Mouse (Mus musculus) kidney, postnatal 0 days (tissue): ENCODE results near the gene Phf21b. TPM values are rescaled to one million over a fixed set of nuclear protein-coding genes. Genes with fewer than 3 reads are reported as not detected.

Experiments
- ATAC-seq: fragments of 200-750 bp; cut with Nextera tagmentation; replicated peaks from 2 replicates; pipeline ENCODE4 v1.8.0; 2017; ENCODE audit warnings: low read depth, moderate number of reproducible peaks, moderate TSS enrichment, moderate library complexity; ENCODE audit not compliant: low FRiP score
- DNase-seq: peaks from one replicate; pipeline ENCODE4 v3.0.0-alpha.2; 2016; ENCODE audit warnings: low spot score
- H3K27ac ChIP-seq: fragments of 300-500 bp; sonication (generic); 2 replicates; pipeline ENCODE4 v1.5.1; 2014; ENCODE audit warnings: mild to moderate bottlenecking
- H3K27me3 ChIP-seq: fragments of 300-500 bp; sonication (generic); 2 replicates; pipeline ENCODE4 v1.6.1; 2014; ENCODE audit warnings: low read length, mixed read lengths; ENCODE audit not compliant: insufficient read depth
- H3K36me3 ChIP-seq: fragments of 300-500 bp; sonication (generic); 2 replicates; pipeline ENCODE4 v1.6.1; 2014; ENCODE audit warnings: low read length, mixed read lengths; ENCODE audit not compliant: insufficient read depth
- H3K4me1 ChIP-seq: fragments of 300-500 bp; sonication (generic); replicated peaks from 2 replicates; pipeline ENCODE4 v1.6.1; 2014; ENCODE audit warnings: antibody characterized with exemption, low read length, mixed read lengths; ENCODE audit not compliant: insufficient read depth
- H3K4me2 ChIP-seq: fragments of 300-500 bp; sonication (generic); 2 replicates; pipeline ENCODE4 v1.6.1; 2014; ENCODE audit warnings: mild to moderate bottlenecking, low read length, moderate library complexity, mixed read lengths
- H3K4me3 ChIP-seq: fragments of 300-500 bp; sonication (generic); replicated peaks from 2 replicates; pipeline ENCODE4 v1.5.1; 2014; ENCODE audit warnings: low read depth, low read length
- H3K9ac ChIP-seq: fragments of 300-500 bp; sonication (generic); 2 replicates; pipeline ENCODE4 v1.6.1; 2014; ENCODE audit warnings: low read depth, low read length
- H3K9me3 ChIP-seq: fragments of 300-500 bp; sonication (generic); replicated peaks from 2 replicates; pipeline ENCODE4 v1.6.1; 2016; ENCODE audit warnings: low read length, inconsistent platforms, mixed read lengths
- CTCF ChIP-seq: IDR thresholded peaks from 2 replicates; pipeline ENCODE4 v1.5.1; 2016; ENCODE audit warnings: antibody characterized with exemption, low read depth, mild to moderate bottlenecking, moderate library complexity
- WGBS: fragments of 180-500 bp; shearing (Covaris S2); extraction: QIAGEN DNeasy Blood & Tissue Kit; methylation state at CpG from one replicate; pipeline ENCODE4 v1.1.7; 2014; 5-methylcytosine and 5-hydroxymethylcytosine counted together
- polyA plus RNA-seq: library from polyadenylated mRNA; unstranded; fragments of >200 nt; fragmentation: Nextera tagmentation; extraction: Ambion mirVana; gene quantifications from 2 replicates; pipeline ENCODE4 v1.2.1, GENCODE M21; 2015

Phf21b gene
- polyA plus RNA-seq, 1 experiment from 2014 or later, result 0.24 TPM

DNA sequence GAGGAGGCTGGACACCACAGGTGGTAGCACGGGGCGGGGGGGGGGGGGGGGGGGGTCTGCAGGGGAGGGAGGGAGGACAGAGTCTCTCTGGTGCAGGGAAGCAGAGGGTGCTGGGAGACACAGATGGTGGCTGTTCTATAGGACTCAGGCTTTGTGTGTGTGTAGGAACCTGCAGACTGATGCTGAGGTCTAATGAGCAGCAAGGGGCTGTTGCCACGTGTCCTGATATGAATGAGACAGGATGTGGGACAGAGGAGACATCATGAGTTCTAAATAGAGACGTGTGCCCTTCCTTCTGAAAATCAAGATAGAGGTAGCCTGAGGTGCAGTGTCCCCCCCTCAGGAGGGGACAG is 118.9 kb downstream of the Phf21b start:
- no peaks in the 10 kb centered on the region for H3K27me3 ChIP-seq
- H3K36me3 ChIP-seq, result no peaks in the 10 kb centered on the region
- 53% methylated on average over 3 of the region's 4 CpGs for WGBS
- no peak overlapping the region for H3K4me2 ChIP-seq
- no peak overlapping the region for H3K9ac ChIP-seq
- DNase-seq, result no peak
- ATAC-seq, result no peak
- H3K9me3 ChIP-seq, result no peaks in the 10 kb centered on the region
- peaks cover 5% of the 10 kb centered on the region; the same call in 1 of the 2 replicates for H3K4me1 ChIP-seq
- no peak for TF ChIP-seq CTCF
- H3K4me3 ChIP-seq, result no peak overlapping the region
- H3K27ac ChIP-seq, result no peak overlapping the region

DNA sequence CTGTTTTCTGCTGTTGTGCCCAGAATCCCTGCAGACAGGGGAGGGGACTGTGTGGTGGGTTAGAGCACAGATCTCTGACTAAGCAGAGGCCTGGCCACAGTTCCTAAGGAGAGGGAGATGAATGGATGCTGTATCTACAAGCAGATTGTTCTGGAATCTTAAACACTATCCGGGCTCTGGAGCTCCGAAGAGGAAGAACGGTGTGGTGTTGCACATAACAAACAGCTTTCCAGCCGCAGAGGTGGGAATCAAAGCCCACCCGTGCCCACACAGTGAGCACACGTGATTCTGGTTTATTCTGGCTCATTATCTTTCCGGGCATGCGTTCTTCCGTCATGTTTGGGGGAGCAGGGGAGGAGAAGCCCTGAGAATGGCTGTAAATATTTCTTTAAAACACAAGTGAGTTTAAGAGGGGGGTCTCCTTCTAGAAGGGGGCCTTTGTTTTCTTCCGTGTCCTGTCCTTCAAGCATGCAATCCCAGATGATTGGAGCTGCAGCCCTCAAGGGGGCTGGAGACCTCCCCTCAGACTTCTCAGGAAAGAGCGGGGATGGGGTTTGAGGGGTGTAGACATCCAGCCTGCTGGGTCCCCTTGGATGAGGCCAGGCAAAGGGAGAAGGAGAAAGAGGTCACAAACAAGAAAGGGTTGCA is 119.4 kb downstream of the Phf21b start:
- H3K36me3 ChIP-seq, result no peaks in the 10 kb centered on the region
- 75% methylated on average over 11 of the region's 11 CpGs for WGBS
- no peaks in the 10 kb centered on the region for H3K9me3 ChIP-seq
- H3K27me3 ChIP-seq, result no peaks in the 10 kb centered on the region
- no peak overlapping the region for H3K4me2 ChIP-seq
- DNase-seq (no peak), ATAC-seq (no peak)
- H3K4me3 ChIP-seq, result no peak overlapping the region
- no peak overlapping the region for H3K9ac ChIP-seq
- H3K27ac ChIP-seq, result no peak overlapping the region
- TF ChIP-seq CTCF, result no peak
- peaks cover 10% of the 10 kb centered on the region; the same call in 1 of the 2 replicates for H3K4me1 ChIP-seq

Other genes starting within 250 kb of the Phf21b start
- 35.0 and 35.6 TPM in 2 replicates for gene Prr5, start 186.4 kb downstream of the Phf21b start, polyA plus RNA-seq
- gene Arhgap8, start 136.0 kb downstream of the Phf21b start, polyA plus RNA-seq, result 13.9 and 14.7 TPM in 2 replicates
- 0.25 and 0.26 TPM in 2 replicates for gene Gm29666, start 64.0 kb upstream of the Phf21b start, polyA plus RNA-seq
- gene Nup50, start 67.4 kb upstream of the Phf21b start, polyA plus RNA-seq, result 22.4 and 26.3 TPM in 2 replicates
- gene 5031439G07Rik, start 132.5 kb upstream of the Phf21b start, polyA plus RNA-seq, result 5.8 and 10.0 TPM in 2 replicates
- 73.7 and 104 TPM in 2 replicates for gene Upk3a, start 161.1 kb upstream of the Phf21b start, polyA plus RNA-seq
- gene Fam118a, start 172.9 kb upstream of the Phf21b start, polyA plus RNA-seq, result 18.4 and 18.8 TPM in 2 replicates